Mouse (Mus musculus) CH12.LX (cell line): ENCODE data around the gene Glra1. TPM values are rescaled to one million over a fixed set of nuclear protein-coding genes. Genes with fewer than 3 reads are reported as not detected.

ENCODE experiments used
- DNase-seq: peaks from one replicate; pipeline ENCODE4 v3.0.0-alpha.2; 2013; ENCODE audit errors: extremely low read depth
- H3K27ac ChIP-seq: 2 replicates; pipeline ENCODE4 v1.5.1; 2012; ENCODE audit warnings: low read depth, mild to moderate bottlenecking, control low read depth, moderate library complexity; ENCODE audit not compliant: insufficient read depth
- H3K27me3 ChIP-seq: replicated peaks from 2 replicates; pipeline ENCODE3; 2012; ENCODE audit warnings: inconsistent platforms
- H3K36me3 ChIP-seq, 2 experiments: replicated peaks in 1 of 2; 2 replicates each; pipeline versions ENCODE3 to v1.6.1; 2012; ENCODE audit warnings: inconsistent platforms in 1 of 2, low read length in 1 of 2, mild to moderate bottlenecking in 1 of 2, mixed read lengths in 1 of 2, moderate library complexity in 1 of 2; ENCODE audit not compliant: control insufficient read depth in 1 of 2, insufficient read depth in 1 of 2
- H3K4me1 ChIP-seq, 2 experiments: 2 replicates each; pipeline ENCODE4 v1.6.1; 2012; ENCODE audit warnings: inconsistent platforms in 1 of 2, moderate library complexity in 1 of 2; ENCODE audit not compliant: insufficient read depth in 2 of 2, control insufficient read depth in 1 of 2
- H3K4me2 ChIP-seq: 2 replicates; pipeline ENCODE4 v1.6.1; 2012; ENCODE audit warnings: low read depth, mild to moderate bottlenecking, control low read depth; ENCODE audit not compliant: poor library complexity, insufficient read depth, severe bottlenecking
- H3K4me3 ChIP-seq, 3 experiments: fragments of 150-350 bp in 1 of 3; sonication (generic) in 1 of 3; replicated peaks in 1 of 3; 2 replicates each; pipeline versions ENCODE3 to v1.5.1; 2011 to 2012; ENCODE audit warnings: low read depth in 2 of 3, low read length in 2 of 3, mild to moderate bottlenecking in 2 of 3, moderate library complexity in 2 of 3, control low read depth in 1 of 3, improper control_type of control experiment in 1 of 3, inconsistent platforms in 1 of 3, mixed read lengths in 1 of 3; ENCODE audit not compliant: poor library complexity in 1 of 3
- H3K79me2 ChIP-seq: replicated peaks from 2 replicates; pipeline ENCODE4 v1.6.1; 2012; ENCODE audit warnings: mild to moderate bottlenecking, moderate library complexity; ENCODE audit not compliant: control insufficient read depth, poor library complexity, insufficient read depth, severe bottlenecking; ENCODE audit errors: extremely low read depth
- H3K9ac ChIP-seq: 2 replicates; pipeline ENCODE4 v1.6.1; 2012; ENCODE audit warnings: low read depth, mild to moderate bottlenecking, control low read depth, moderate library complexity; ENCODE audit not compliant: insufficient read depth
- H3K9me3 ChIP-seq: replicated peaks from 2 replicates; pipeline ENCODE3; 2012; ENCODE audit warnings: low read length, inconsistent platforms, mixed read lengths
- BHLHE40 ChIP-seq: IDR thresholded peaks from 2 replicates; pipeline ENCODE4 v1.6.1; 2011; ENCODE audit warnings: mild to moderate bottlenecking, low read depth, low read length, improper control_type of control experiment
- CTCF ChIP-seq, 2 experiments: IDR thresholded peaks in 1 of 2; conservative IDR thresholded peaks in 1 of 2; 2 replicates each; pipeline ENCODE4 v1.5.1; 2011 to 2012; ENCODE audit warnings: low read depth in 2 of 2, low read length in 2 of 2, improper control_type of control experiment in 1 of 2, inconsistent platforms in 1 of 2, mild to moderate bottlenecking in 1 of 2, moderate library complexity in 1 of 2
- ELF1 ChIP-seq: IDR thresholded peaks from 2 replicates; pipeline ENCODE4 v1.6.1; 2014; ENCODE audit warnings: low read depth, mild to moderate bottlenecking, inconsistent platforms, low read length, improper control_type of control experiment
- ETS1 ChIP-seq: conservative IDR thresholded peaks from 2 replicates; pipeline ENCODE4 v1.6.1; 2012; ENCODE audit warnings: low read depth, mild to moderate bottlenecking, inconsistent platforms, low read length, improper control_type of control experiment, moderate library complexity
- IRF4 ChIP-seq: IDR thresholded peaks from 2 replicates; pipeline ENCODE4 v1.6.1; 2014; ENCODE audit warnings: low read depth, mild to moderate bottlenecking, inconsistent platforms, low read length, improper control_type of control experiment
- JUN ChIP-seq: IDR thresholded peaks from 2 replicates; pipeline ENCODE4 v1.6.1; 2011; ENCODE audit warnings: low read depth, mild to moderate bottlenecking, low read length, improper control_type of control experiment, moderate library complexity; ENCODE audit not compliant: insufficient read depth
- JUND ChIP-seq: conservative IDR thresholded peaks from 2 replicates; pipeline ENCODE4 v1.6.1; 2011; ENCODE audit warnings: low read depth, low read length, improper control_type of control experiment
- MAZ ChIP-seq: IDR thresholded peaks from 2 replicates; pipeline ENCODE4 v1.6.1; 2012; ENCODE audit warnings: low read depth, mild to moderate bottlenecking, inconsistent platforms, low read length, improper control_type of control experiment, moderate library complexity
- MEF2A ChIP-seq: IDR thresholded peaks from 2 replicates; pipeline ENCODE4 v1.6.1; 2014; ENCODE audit warnings: low read depth, mild to moderate bottlenecking, inconsistent platforms, low read length, improper control_type of control experiment, borderline replicate concordance
- MXI1 ChIP-seq: IDR thresholded peaks from 2 replicates; pipeline ENCODE4 v1.6.1; 2011; ENCODE audit warnings: mild to moderate bottlenecking, low read depth, low read length, improper control_type of control experiment
- MYC ChIP-seq: IDR thresholded peaks from 2 replicates; pipeline ENCODE4 v1.6.1; 2011; ENCODE audit warnings: low read depth, mild to moderate bottlenecking, improper control_type of control experiment, low read length
- NELFE ChIP-seq: IDR thresholded peaks from 2 replicates; pipeline ENCODE4 v1.6.1; 2011; ENCODE audit warnings: low read depth, low read length, improper control_type of control experiment
- NRF1 ChIP-seq: IDR thresholded peaks from 2 replicates; pipeline ENCODE4 v1.6.1; 2014; ENCODE audit warnings: low read depth, mild to moderate bottlenecking, inconsistent platforms, low read length, improper control_type of control experiment, moderate library complexity
- POLR2A ChIP-seq: IDR thresholded peaks from 2 replicates; pipeline ENCODE4 v1.6.1; 2011; ENCODE audit warnings: low read depth, mild to moderate bottlenecking, improper control_type of control experiment, low read length
- POLR2AphosphoS2 ChIP-seq: IDR thresholded peaks from 2 replicates; pipeline ENCODE4 v1.6.1; 2011; ENCODE audit warnings: low read depth, low read length, improper control_type of control experiment
- RAD21 ChIP-seq: IDR thresholded peaks from 2 replicates; pipeline ENCODE4 v1.6.1; 2011; ENCODE audit warnings: low read depth, mild to moderate bottlenecking, low read length, improper control_type of control experiment, moderate library complexity
- RCOR1 ChIP-seq: conservative IDR thresholded peaks from 2 replicates; pipeline ENCODE4 v1.6.1; 2012; ENCODE audit warnings: low read depth, mild to moderate bottlenecking, inconsistent platforms, low read length, improper control_type of control experiment
- SIN3A ChIP-seq: IDR thresholded peaks from 2 replicates; pipeline ENCODE4 v1.6.1; 2012; ENCODE audit warnings: low read length, improper control_type of control experiment, inconsistent platforms
- UBTF ChIP-seq: IDR thresholded peaks from 2 replicates; pipeline ENCODE4 v1.6.1; 2012; ENCODE audit warnings: low read depth, mild to moderate bottlenecking, inconsistent platforms, low read length, improper control_type of control experiment, moderate library complexity
- USF1 ChIP-seq: IDR thresholded peaks from 2 replicates; pipeline ENCODE4 v1.6.1; 2014; ENCODE audit warnings: low read depth, mild to moderate bottlenecking, inconsistent platforms, low read length, improper control_type of control experiment
- USF2 ChIP-seq: conservative IDR thresholded peaks from 2 replicates; pipeline ENCODE4 v1.6.1; 2011; ENCODE audit warnings: low read depth, low read length, improper control_type of control experiment
- ZKSCAN1 ChIP-seq: IDR thresholded peaks from 2 replicates; pipeline ENCODE4 v1.6.1; 2012; ENCODE audit warnings: low read depth, inconsistent platforms, low read length, improper control_type of control experiment, borderline replicate concordance
- ZMIZ1 ChIP-seq: IDR thresholded peaks from 2 replicates; pipeline ENCODE4 v1.6.1; 2012; ENCODE audit warnings: low read depth, mild to moderate bottlenecking, inconsistent platforms, low read length, improper control_type of control experiment
- ZNF384 ChIP-seq: IDR thresholded peaks from 2 replicates; pipeline ENCODE4 v1.6.1; 2012; ENCODE audit warnings: low read depth, low read length, improper control_type of control experiment, inconsistent platforms
- dilution Hi-C: fragments of 300-500 bp; cut with MboI; formaldehyde crosslinking; loops from 2 replicates; pipeline ENCODE4 v1.14.3; 2020; ENCODE audit warnings: low sequenced_read_pairs; ENCODE audit not compliant: extremely low pct_unique_long_range_greater_than_20kb, extremely low pct_ligation_motif_present
- in situ Hi-C: fragments of 300-500 bp; cut with MboI; formaldehyde crosslinking; loops from 3 replicates; pipeline ENCODE4 v1.14.3; 2019; ENCODE audit warnings: low sequenced_read_pairs, low pct_ligation_motif_present, low pct_unique_long_range_greater_than_20kb, mixed read lengths
- polyA plus RNA-seq: library from polyadenylated mRNA; unstranded; fragments of >175 nt; gene quantifications from 2 replicates; pipeline ENCODE4 v1.2.1, GENCODE M21; 2012; ENCODE audit warnings: low read depth; ENCODE audit not compliant: insufficient read length
- total RNA-seq, 2 experiments: library from RNA; depleted of rRNA; stranded (reverse); fragments of 300-350 nt in 1 of 2; fragments of >200 nt in 1 of 2; gene quantifications; 2 replicates each; pipeline ENCODE4 v1.2.3; 2012 to 2014

Glra1 gene
- total and polyA plus RNA-seq, 3 experiments: not detected

DNA sequence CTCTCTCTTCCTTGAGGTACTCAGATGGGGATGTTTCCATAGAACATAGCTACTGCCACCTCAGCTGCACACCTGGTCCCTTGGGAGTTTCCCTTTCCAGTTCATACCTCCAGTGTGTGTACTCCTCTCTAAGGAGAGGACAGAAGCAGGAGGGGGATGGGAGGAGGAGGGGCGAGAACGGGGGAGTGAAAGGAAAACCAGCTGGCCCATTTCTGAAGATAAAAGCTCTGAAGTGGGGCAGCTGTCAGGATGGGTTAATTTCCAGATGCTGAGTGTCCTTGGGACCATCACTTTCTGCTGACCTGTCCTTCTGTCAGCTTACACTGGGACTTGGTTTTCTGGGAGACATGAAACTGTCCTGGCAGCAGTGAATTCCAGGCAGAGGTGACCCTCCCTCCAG is 73.2 kb downstream of the Glra1 start:
- dilution Hi-C loops: no loop called here
- no peak overlapping the region for H3K27ac ChIP-seq
- no peaks in the 10 kb centered on the region for H3K36me3 ChIP-seq
- in situ Hi-C loops: no loop called here
- no peaks in the 10 kb centered on the region for H3K9me3 ChIP-seq
- peaks cover 53% of the 10 kb centered on the region for H3K27me3 ChIP-seq
- no peak for DNase-seq
- H3K4me3 ChIP-seq: no peak overlapping the region
- no peak overlapping the region for H3K9ac ChIP-seq
- no peak overlapping the region for H3K4me2 ChIP-seq
- H3K79me2 ChIP-seq: no peaks in the 10 kb centered on the region
- H3K4me1 ChIP-seq: peaks cover 3 to 8% of the 10 kb centered on the region in 2 experiments; a peak in 3 of 4 replicates
- TF ChIP-seq BHLHE40 (no peak), NRF1 (no peak), RCOR1 (no peak), JUND (no peak), MEF2A (no peak), JUN (no peak), ZKSCAN1 (no peak), MYC (no peak), ZNF384 (no peak), POLR2A (no peak)

DNA sequence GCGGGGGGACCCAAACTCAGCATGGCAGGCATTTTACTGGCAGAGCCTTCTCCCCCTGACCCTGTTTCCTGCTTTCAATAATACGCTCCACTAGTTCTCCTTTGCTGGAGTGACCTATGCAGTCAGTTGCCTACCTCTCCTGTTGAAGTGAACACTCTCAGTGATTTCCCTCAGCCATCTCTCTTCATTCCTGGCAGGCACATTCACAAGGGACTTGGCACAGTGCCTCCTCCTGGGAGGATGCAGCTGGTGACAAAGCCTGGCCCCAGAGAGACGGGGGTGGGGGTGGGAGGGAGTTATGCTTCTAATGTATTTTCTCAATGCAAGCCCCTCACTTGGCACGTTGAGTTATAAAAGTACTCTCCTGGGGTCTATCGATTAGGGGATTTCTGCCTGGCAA is 74.6 kb downstream of the Glra1 start:
- Histone ChIP-seq H3K79me2 (no peaks in the 10 kb centered on the region), H3K4me2 (no peak overlapping the region), H3K36me3 (no peaks in the 10 kb centered on the region), H3K4me3 (no peak overlapping the region), H3K4me1 (peaks cover 3 to 8% of the 10 kb centered on the region in 2 experiments; a peak in 3 of 4 replicates)
- in situ Hi-C loops (no loop called here), dilution Hi-C loops (no loop called here)
- TF ChIP-seq USF1: no peak
- no peak for TF ChIP-seq NRF1
- TF ChIP-seq RAD21: no peak
- TF ChIP-seq ELF1: no peak
- TF ChIP-seq UBTF: no peak
- no peak for TF ChIP-seq ZMIZ1
- TF ChIP-seq RCOR1: no peak
- no peak for TF ChIP-seq POLR2A
- no peak for TF ChIP-seq IRF4
- no peak for TF ChIP-seq CTCF (conservative IDR thresholded peaks at IDR 0.05 in 1 of 2, IDR thresholded peaks at IDR 0.05 in 1 of 2; ENCODE audit: low read depth in 2 of 2, low read length in 2 of 2)
- no peak for TF ChIP-seq MEF2A
- TF ChIP-seq SIN3A: no peak
- TF ChIP-seq ETS1: no peak
- TF ChIP-seq MYC: no peak
- TF ChIP-seq POLR2AphosphoS2: no peak
- no peak for TF ChIP-seq MAZ
- no peak for TF ChIP-seq ZKSCAN1
- no peak for TF ChIP-seq USF2
- TF ChIP-seq NELFE: no peak
- TF ChIP-seq MXI1: no peak
- TF ChIP-seq, all 38 proteins: peak for 0
- Histone ChIP-seq H3K9me3 (no peaks in the 10 kb centered on the region), H3K9ac (no peak overlapping the region), H3K27me3 (peaks cover 59% of the 10 kb centered on the region), H3K27ac (no peak overlapping the region)
- DNase-seq: no peak
